Mouse (Mus musculus): ENCODE data around the gene Tmprss5.

Tmprss5 gene

GRCm38 (mm10) chr9:49081107-49081506 is at the start of gene Tmprss5:
Gene Tmprss5, plus strand, starts transcription at chr9:49081260.
- DNase-seq, result no peak

- no peak for DNase-seq
Measured at GRCm38 (mm10) chr9:49034764-49035163, 46.3 kb upstream of the Tmprss5 start.

- DNase-seq, result no peak
Measured at GRCm38 (mm10) chr9:49050901-49051300, 30.2 kb upstream of the Tmprss5 start.

- DNase-seq, result peak; percentile 69
Measured at GRCm38 (mm10) chr9:49051349-49051748, 29.7 kb upstream of the Tmprss5 start.

GRCm38 (mm10) chr9:49054028-49054427 is 27.0 kb upstream of the Tmprss5 start:
- DNase-seq, result no peak

GRCm38 (mm10) chr9:49055333-49056205 is 25.5 kb upstream of the Tmprss5 start, which contains the start of gene Zw10:
Gene Zw10, plus strand, starts transcription at chr9:49055613.
- DNase-seq, result peak; percentile 92

- no peak for DNase-seq
Measured at GRCm38 (mm10) chr9:49076847-49077246, 4.2 kb upstream of the Tmprss5 start.

- DNase-seq, result peak; percentile 73
Measured at GRCm38 (mm10) chr9:49081561-49081960, 501 bp downstream of the Tmprss5 start.

GRCm38 (mm10) chr9:49087317-49087716 is 6.3 kb downstream of the Tmprss5 start:
- DNase-seq, result no peak

GRCm38 (mm10) chr9:49098871-49099270 is 17.8 kb downstream of the Tmprss5 start:
- DNase-seq, result no peak

- no peak for DNase-seq
Measured at GRCm38 (mm10) chr9:49102328-49102727, 21.3 kb downstream of the Tmprss5 start.

GRCm38 (mm10) chr9:49109101-49109500 is 28.0 kb downstream of the Tmprss5 start:
- DNase-seq, result no peak

GRCm38 (mm10) chr9:49110476-49111220 is 29.6 kb downstream of the Tmprss5 start:
- peak; percentile 37 for DNase-seq

GRCm38 (mm10) chr9:49111296-49111695 is 30.2 kb downstream of the Tmprss5 start:
- DNase-seq, result no peak

- DNase-seq, result no peak
Measured at GRCm38 (mm10) chr9:49118271-49118825, 37.3 kb downstream of the Tmprss5 start.

GRCm38 (mm10) chr9:49119759-49120158 is 38.7 kb downstream of the Tmprss5 start:
- DNase-seq, result no peak

- DNase-seq, result no peak
Measured at GRCm38 (mm10) chr9:49125706-49126105, 44.6 kb downstream of the Tmprss5 start.

GRCm38 (mm10) chr9:49130514-49131010 is 49.5 kb downstream of the Tmprss5 start:
- no peak for DNase-seq

GRCm38 (mm10) chr9:49143841-49144240 is 62.8 kb downstream of the Tmprss5 start:
- DNase-seq, result no peak

GRCm38 (mm10) chr9:49145776-49146175 is 64.7 kb downstream of the Tmprss5 start:
- no peak for DNase-seq

GRCm38 (mm10) chr9:49147031-49147430 is 66.0 kb downstream of the Tmprss5 start:
- no peak for DNase-seq
